Mouse (Mus musculus) liver, embryonic 15.5 days (tissue): ENCODE results near the gene Nde1. TPM values are rescaled to one million over a fixed set of nuclear protein-coding genes. Genes with fewer than 3 reads are reported as not detected.

Experiments used
- ATAC-seq: fragments of 200-750 bp; cut with Nextera tagmentation; 2 replicates; pipeline ENCODE4 v1.8.0; 2017; ENCODE audit warnings: moderate number of reproducible peaks, mild to moderate bottlenecking, moderate library complexity; ENCODE audit not compliant: insufficient read depth
- H3K27ac ChIP-seq: fragments of 300-500 bp; sonication (generic); replicated peaks from 2 replicates; pipeline ENCODE4 v1.5.1; 2015; ENCODE audit warnings: mild to moderate bottlenecking, inconsistent platforms
- H3K27me3 ChIP-seq: fragments of 300-500 bp; sonication (generic); 2 replicates; pipeline ENCODE4 v1.6.1; 2015; ENCODE audit warnings: mild to moderate bottlenecking, inconsistent platforms
- H3K36me3 ChIP-seq: fragments of 300-500 bp; sonication (generic); replicated peaks from 2 replicates; pipeline ENCODE4 v1.6.1; 2015; ENCODE audit warnings: moderate library complexity, mild to moderate bottlenecking, inconsistent platforms
- H3K4me1 ChIP-seq: fragments of 300-500 bp; sonication (generic); replicated peaks from 2 replicates; pipeline ENCODE4 v1.6.1; 2015; ENCODE audit warnings: inconsistent platforms
- H3K4me2 ChIP-seq: fragments of 300-500 bp; sonication (generic); 2 replicates; pipeline ENCODE4 v1.6.1; 2015; ENCODE audit warnings: moderate library complexity, mild to moderate bottlenecking, inconsistent platforms
- H3K4me3 ChIP-seq: fragments of 300-500 bp; sonication (generic); replicated peaks from 2 replicates; pipeline ENCODE4 v1.5.1; 2015; ENCODE audit warnings: mild to moderate bottlenecking, inconsistent platforms
- H3K9ac ChIP-seq: fragments of 300-500 bp; sonication (generic); 2 replicates; pipeline ENCODE4 v1.6.1; 2015; ENCODE audit warnings: moderate library complexity, mild to moderate bottlenecking, inconsistent platforms
- H3K9me3 ChIP-seq: fragments of 300-500 bp; sonication (generic); replicated peaks from 2 replicates; pipeline ENCODE4 v1.6.1; 2016; ENCODE audit warnings: inconsistent platforms
- WGBS: fragments of 180-500 bp; shearing (Covaris S2); methylation state at CpG from one replicate; pipeline ENCODE4 v1.1.7; 2015; ENCODE audit warnings: mixed read lengths; ENCODE audit not compliant: insufficient replicate concordance; 5-methylcytosine and 5-hydroxymethylcytosine counted together
- microRNA counts: library from miRNA; unstranded; fragments of <30 nt; microRNA quantifications from one replicate; lab custom pipeline; 2016
- microRNA-seq: library from miRNA; unstranded; fragments of <30 nt; microRNA quantifications from one replicate; pipeline ENCODE4, GENCODE M21; 2016
- polyA plus RNA-seq: library from polyadenylated mRNA; unstranded; fragments of >200 nt; fragmentation: Nextera tagmentation; extraction: Ambion mirVana; gene quantifications from 2 replicates; pipeline ENCODE4 v1.2.1, GENCODE M21; 2015

Gene Nde1
- polyA plus RNA-seq, 1 experiment from 2014 or later: 51.9 TPM

DNA sequence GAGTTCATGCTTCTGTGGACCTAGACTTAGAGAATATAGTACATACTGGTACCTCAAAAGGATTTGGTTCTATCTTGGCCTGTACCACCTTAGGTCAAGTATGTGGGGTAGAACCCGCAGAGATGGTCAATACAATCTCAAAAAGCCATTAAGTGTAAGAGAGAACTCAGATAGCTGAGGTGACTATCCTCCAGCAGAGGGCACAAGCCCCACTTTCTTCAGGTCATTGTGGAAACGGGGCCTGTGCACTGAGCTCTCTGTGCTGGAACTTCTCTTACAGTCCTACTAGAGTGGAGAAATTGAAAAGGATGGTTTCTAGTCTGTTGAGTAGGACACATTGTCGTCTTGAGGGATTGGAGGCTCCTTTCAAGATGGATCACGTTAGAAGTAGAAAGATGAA lies 35.7 kb downstream of the Nde1 start:
- no peak overlapping the region for H3K27ac ChIP-seq
- H3K4me3 ChIP-seq: no peak overlapping the region
- no peaks in the 10 kb centered on the region for H3K36me3 ChIP-seq
- H3K9me3 ChIP-seq: no peaks in the 10 kb centered on the region
- no peak overlapping the region for H3K4me2 ChIP-seq
- no peaks in the 10 kb centered on the region; the same call in 1 of the 2 replicates for H3K4me1 ChIP-seq
- H3K9ac ChIP-seq: no peak overlapping the region
- WGBS: 48% methylated on average over 4 of the region's 4 CpGs
- ATAC-seq: no peak
- no peaks in the 10 kb centered on the region for H3K27me3 ChIP-seq

DNA sequence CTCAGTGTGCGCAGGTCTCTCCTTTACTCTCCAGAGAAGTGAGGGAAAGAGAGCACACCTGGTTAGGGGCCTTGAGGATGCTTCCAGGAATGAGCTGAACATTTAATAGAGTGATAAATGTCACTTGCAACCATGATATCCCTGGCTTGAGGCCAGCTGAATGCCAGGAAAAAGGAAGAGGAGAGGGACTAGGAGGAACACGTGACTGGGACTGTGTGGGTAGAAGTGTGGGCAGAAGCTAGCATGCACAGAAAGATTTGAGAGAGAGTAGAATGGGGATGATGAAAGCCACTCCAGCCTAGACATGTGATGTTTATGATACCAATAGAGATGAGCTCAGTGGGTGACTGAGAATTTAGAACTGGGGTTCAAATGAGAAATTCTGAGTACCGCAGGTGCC lies 52.1 kb downstream of the Nde1 start:
- H3K4me3 ChIP-seq: no peak overlapping the region
- no peaks in the 10 kb centered on the region for H3K9me3 ChIP-seq
- ATAC-seq: no peak
- H3K4me2 ChIP-seq: no peak overlapping the region
- no peaks in the 10 kb centered on the region for H3K4me1 ChIP-seq
- H3K9ac ChIP-seq: no peak overlapping the region
- no peak overlapping the region for H3K27ac ChIP-seq
- no peaks in the 10 kb centered on the region for H3K27me3 ChIP-seq
- 74% methylated on average over 3 of the region's 3 CpGs for WGBS
- no peaks in the 10 kb centered on the region for H3K36me3 ChIP-seq

DNA sequence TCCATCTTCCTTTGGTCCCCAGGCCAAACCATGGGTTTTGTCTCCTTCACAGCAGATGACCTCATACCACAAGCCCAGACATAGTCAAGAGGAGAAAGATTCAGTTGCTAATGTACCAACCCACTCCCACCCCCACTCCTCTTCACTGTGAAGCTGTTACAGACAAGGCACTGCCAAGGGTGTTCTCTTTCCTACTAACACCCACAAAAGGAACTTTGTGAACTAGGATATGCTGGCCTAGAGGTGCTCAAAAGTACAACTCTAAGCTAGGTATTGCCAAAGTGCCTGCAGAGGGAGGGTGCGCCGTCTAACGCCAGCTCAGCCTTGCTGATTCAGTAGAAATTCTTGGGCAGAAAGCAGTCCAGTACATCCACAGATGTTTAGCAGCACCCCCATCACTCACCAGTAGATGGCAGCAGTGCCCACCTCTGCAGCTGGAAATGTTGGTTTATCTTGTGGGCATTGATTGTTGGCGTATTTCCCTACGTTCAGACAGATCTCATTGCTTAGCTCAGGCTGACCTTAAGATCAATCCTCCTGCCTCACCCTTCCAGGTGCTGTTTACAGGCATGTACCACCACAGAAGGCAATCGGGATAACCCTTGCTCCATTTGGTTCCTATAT lies 74.1 kb downstream of the Nde1 start:
- Histone ChIP-seq H3K4me2 (no peak overlapping the region), H3K4me1 (no peaks in the 10 kb centered on the region), H3K9ac (no peak overlapping the region), H3K36me3 (no peaks in the 10 kb centered on the region), H3K9me3 (no peaks in the 10 kb centered on the region), H3K27ac (no peak overlapping the region), H3K4me3 (no peak overlapping the region), H3K27me3 (no peaks in the 10 kb centered on the region)
- no peak for ATAC-seq
- WGBS: 13% methylated on average over 6 of the region's 6 CpGs

DNA sequence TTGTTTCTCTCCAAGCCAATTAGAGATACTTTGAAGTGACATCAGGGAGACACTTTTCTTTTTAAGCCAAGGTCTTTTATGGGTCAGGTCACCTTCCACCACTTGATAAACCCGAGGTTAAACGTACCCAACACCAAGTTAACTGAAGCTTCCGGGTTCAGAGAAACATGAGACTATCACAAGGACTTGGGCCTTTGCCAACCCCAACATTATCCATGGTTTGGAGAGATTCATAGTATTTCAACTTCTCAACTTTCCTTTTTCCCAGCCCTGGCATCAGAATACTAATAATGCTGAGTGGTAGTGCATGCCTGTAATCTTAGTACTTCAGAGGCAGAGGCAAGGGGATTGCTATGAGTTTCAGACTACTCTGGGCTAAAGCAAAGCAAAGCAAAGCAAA lies 79.0 kb downstream of the Nde1 start:
- no peak overlapping the region for H3K27ac ChIP-seq
- H3K9ac ChIP-seq: no peak overlapping the region
- H3K9me3 ChIP-seq: no peaks in the 10 kb centered on the region
- no peaks in the 10 kb centered on the region for H3K36me3 ChIP-seq
- no peak overlapping the region for H3K4me3 ChIP-seq
- no peak overlapping the region for H3K4me2 ChIP-seq
- no peaks in the 10 kb centered on the region for H3K4me1 ChIP-seq
- no peaks in the 10 kb centered on the region for H3K27me3 ChIP-seq
- ATAC-seq: no peak
- 64% methylated on average over 3 of the region's 3 CpGs for WGBS

MicroRNAs encoded within 50 kb of the gene (microRNA counts, 519-probe panel; counts per million panel counts)
- 3,008 counts per million, percentile 61 among the panel's probes with 10 or more counts for microRNA mmu-miR-484 (lab: Ali Mortazavi, UCI)

Small RNA genes within 50 kb of the gene (microRNA-seq; reads per million reads assigned to microRNA genes)
- gene Gm27671 (not detected), gene Mir484 (2,708 reads per million, percentile 86 among the genes with 10 or more reads in this experiment)

Other genes starting within 250 kb of the Nde1 start
- gene 2900011O08Rik, start 176.7 kb upstream of the Nde1 start, polyA plus RNA-seq: 0.05 and 0.09 TPM in 2 replicates
- gene Ifitm7, start 176.4 kb upstream of the Nde1 start, polyA plus RNA-seq: not detected in 2 replicates
- 5.5 and 5.6 TPM in 2 replicates for gene Marf1, start 76 bp downstream of the Nde1 start, polyA plus RNA-seq
- gene Myh11, start 128.1 kb downstream of the Nde1 start, polyA plus RNA-seq: 0.68 and 0.93 TPM in 2 replicates
- 58.9 and 62.8 TPM in 2 replicates for gene Fopnl, start 154.1 kb downstream of the Nde1 start, polyA plus RNA-seq
- gene Abcc1, start 198.3 kb downstream of the Nde1 start, polyA plus RNA-seq: 2.2 and 2.3 TPM in 2 replicates